Mouse (Mus musculus) megakaryocyte-erythroid progenitor cell, adult 5-6 weeks (primary cell): Measurements from ENCODE around the gene Pitpna. TPM values are rescaled to one million over a fixed set of nuclear protein-coding genes. Genes with fewer than 3 reads are reported as not detected.
"Not testable (repeated sequence)": the region's sequence is repeated elsewhere in the genome, so short reads cannot be mapped to it uniquely, and the experiment has no call there.

Experiments
- ATAC-seq: replicated peaks from 2 replicates; pipeline ENCODE4 v1.8.0; 2016; ENCODE audit warnings: mild to moderate bottlenecking, inconsistent platforms; ENCODE audit not compliant: severe bottlenecking, poor library complexity, low FRiP score, low TSS enrichment
- total RNA-seq, 2 experiments: library from RNA; stranded (forward) in 1 of 2; stranded (reverse) in 1 of 2; fragments of 200-1000, 215-1000 nt in 1 of 2; fragments of >200 nt in 1 of 2; fragmentation: Nextera tagmentation in 1 of 2; gene quantifications; 2 replicates each; pipeline ENCODE4 v1.2.3; 2014 to 2017

Gene Pitpna
- 69.0 and 96.5 TPM in 2 replicates for total RNA-seq (2014; fragmentation: Nextera tagmentation)
- total RNA-seq (2017), result 46.2 and 58.2 TPM in 2 replicates

- peak; percentile 95 for ATAC-seq
Observed at GRCm38 (mm10) chr11:75587493-75588284, at the start of gene Pitpna. Gene Pitpna (plus strand): TSS chr11:75588097.

GRCm38 (mm10) chr11:75538184-75538969 is 49.5 kb upstream of the Pitpna start:
- 0 out of 2 replicates have a peak, but pooled peaks have one; percentile 5 for ATAC-seq

- ATAC-seq, result peak; percentile 66
Observed at GRCm38 (mm10) chr11:75538970-75539299, 49.0 kb upstream of the Pitpna start.

- no peak for ATAC-seq
Observed at GRCm38 (mm10) chr11:75540209-75540608, 47.7 kb upstream of the Pitpna start.

- ATAC-seq, result 0 out of 2 replicates have a peak, but pooled peaks have one; percentile 13
Observed at GRCm38 (mm10) chr11:75540710-75541581, 47.0 kb upstream of the Pitpna start.

GRCm38 (mm10) chr11:75544713-75545112 is 43.2 kb upstream of the Pitpna start:
- ATAC-seq, result no peak

GRCm38 (mm10) chr11:75546057-75546456 is 41.8 kb upstream of the Pitpna start:
- ATAC-seq, result no peak

- no peak for ATAC-seq
Observed at GRCm38 (mm10) chr11:75549658-75550111, 38.2 kb upstream of the Pitpna start.

- ATAC-seq, result no peak
Observed at GRCm38 (mm10) chr11:75550200-75550946, 37.5 kb upstream of the Pitpna start.

- ATAC-seq, result no peak
Observed at GRCm38 (mm10) chr11:75551321-75551720, 36.6 kb upstream of the Pitpna start.

- no peak for ATAC-seq
Observed at GRCm38 (mm10) chr11:75551961-75552441, 35.9 kb upstream of the Pitpna start.

- no peak for ATAC-seq
Observed at GRCm38 (mm10) chr11:75552906-75553482, 34.9 kb upstream of the Pitpna start.

GRCm38 (mm10) chr11:75556006-75556405 is 31.9 kb upstream of the Pitpna start:
- not testable (repeated sequence) for ATAC-seq

GRCm38 (mm10) chr11:75557142-75557541 is 30.8 kb upstream of the Pitpna start:
- ATAC-seq, result no peak

GRCm38 (mm10) chr11:75558101-75558500 is 29.8 kb upstream of the Pitpna start:
- ATAC-seq, result no peak

GRCm38 (mm10) chr11:75559870-75560504 is 27.9 kb upstream of the Pitpna start:
- ATAC-seq, result 0 out of 2 replicates have a peak, but pooled peaks have one; percentile 42

- no peak for ATAC-seq
Observed at GRCm38 (mm10) chr11:75560530-75561409, 27.1 kb upstream of the Pitpna start.
